21 mouse cellular contexts compared by ENCODE assay signal in the genomic region with DNA sequence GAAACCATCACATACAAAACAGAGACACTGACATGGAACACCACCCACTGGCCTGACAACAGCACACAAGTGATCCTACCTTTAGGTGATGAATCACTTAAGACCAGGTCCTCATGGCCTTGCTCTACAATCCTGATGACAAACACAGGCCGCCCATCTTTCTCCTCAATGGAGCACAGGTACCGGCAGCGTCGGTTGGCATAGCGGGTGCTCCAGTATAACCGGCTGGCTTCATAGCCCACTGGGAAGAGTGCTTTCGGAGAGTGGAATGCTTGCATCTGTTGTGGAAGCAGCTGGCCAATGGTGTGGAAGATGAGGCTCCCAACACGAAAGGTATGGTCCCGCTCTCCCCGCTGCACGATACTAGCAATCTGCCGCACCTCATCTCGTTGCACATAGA.
DNase-seq lines count a peak whose midpoint lies in the region; ATAC-seq and TF ChIP-seq lines count a peak whose summit lies in the region.
"Had no signal": no experiment of that assay in that cellular context is flagged by ENCODE, and none has a peak within 500 bp of the region (broad histone marks: within the 10 kb centered on the region; RNA-seq: fewer than 3 reads in every experiment).

No protein-coding gene starts in this region.

- DNase-seq in heart, adult 11 months, result peak; percentile 75
- peak; percentile 56 for DNase-seq in heart, embryonic 10.5 days (ENCODE audit: low spot score)
- DNase-seq in heart, postnatal 4 days, result no peak
- DNase-seq in stomach, postnatal 0 days (ENCODE audit: low spot score), result peak; percentile 11
- DNase-seq in kidney, postnatal 14 days, result no peak
- DNase-seq: adrenal gland, adult 2 months; adrenal gland, adult 8-10 months; adrenal gland, postnatal 10 days; adrenal gland, postnatal 14 days; adrenal gland, postnatal 25 days; adrenal gland, postnatal 36 days; B cell, adult 2 months; cerebellum, adult 11 months; cerebellum, adult 11-12 months; cerebellum, adult 18-20 months had no signal

- H3K9ac ChIP-seq in heart, embryonic 11.5 days (ENCODE audit: low read depth, low read length), result no peak overlapping the region
- no peak overlapping the region for H3K9ac ChIP-seq in stomach, postnatal 0 days (ENCODE audit: low read length)

- no peak overlapping the region for H3K27ac ChIP-seq in heart, embryonic 11.5 days (ENCODE audit: low read depth, low read length)
- no peak overlapping the region for H3K27ac ChIP-seq in heart, embryonic 10.5 days
- H3K27ac ChIP-seq in stomach, postnatal 0 days (replicated peaks), result no peak overlapping the region

- H3K4me2 ChIP-seq in heart, embryonic 11.5 days, result no peak overlapping the region
- no peak overlapping the region for H3K4me2 ChIP-seq in stomach, postnatal 0 days (replicated peaks; ENCODE audit: low read depth)

- no peak for ATAC-seq in heart, embryonic 11.5 days (replicated peaks; ENCODE audit: insufficient number of reproducible peaks, low FRiP score, low TSS enrichment)
- ATAC-seq in stomach, postnatal 0 days (ENCODE audit: low FRiP score, low TSS enrichment), result no peak
- ATAC-seq: activated CD4-positive, CD25-positive, alpha-beta regulatory T cell, adult 4 months; CD4-positive, CD25-positive, alpha-beta regulatory T cell, adult 4 months; Patski had no signal

- peaks cover 23% of the 10 kb centered on the region for H3K36me3 ChIP-seq in heart, embryonic 11.5 days (ENCODE audit: control insufficient read depth, insufficient read depth, low read length)
- H3K36me3 ChIP-seq in heart, embryonic 10.5 days, result peaks cover 75% of the 10 kb centered on the region
- H3K36me3 ChIP-seq in stomach, postnatal 0 days (ENCODE audit: control insufficient read depth, insufficient read depth, low read length), result peaks cover 24% of the 10 kb centered on the region

- WGBS in heart, embryonic 11.5 days (ENCODE audit: insufficient replicate concordance), result 95% methylated on average over 13 of the region's 13 CpGs
- 95% methylated on average over 13 of the region's 13 CpGs for WGBS in heart, embryonic 10.5 days
- WGBS in stomach, postnatal 0 days, result 95% methylated on average over 13 of the region's 13 CpGs

- no peak overlapping the region for H3K4me3 ChIP-seq in heart, embryonic 11.5 days (ENCODE audit: low read depth, low read length)
- no peak overlapping the region for H3K4me3 ChIP-seq in heart, embryonic 10.5 days
- H3K4me3 ChIP-seq in stomach, postnatal 0 days (ENCODE audit: low read depth, low read length), result no peak overlapping the region

- TF ChIP-seq CTCF in stomach, postnatal 0 days (IDR thresholded peaks at IDR 0.05; ENCODE audit: low read depth), result no peak

- no peaks in the 10 kb centered on the region for H3K27me3 ChIP-seq in heart, embryonic 11.5 days (ENCODE audit: control insufficient read depth, insufficient read depth, low read length)
- no peaks in the 10 kb centered on the region for H3K27me3 ChIP-seq in heart, embryonic 10.5 days (ENCODE audit: insufficient read depth, poor library complexity, severe bottlenecking)
- H3K27me3 ChIP-seq in stomach, postnatal 0 days (ENCODE audit: control insufficient read depth, insufficient read depth, low read length), result no peaks in the 10 kb centered on the region
- H3K27me3 ChIP-seq: CH12.LX, Patski had no signal

- no peaks in the 10 kb centered on the region for H3K9me3 ChIP-seq in heart, embryonic 11.5 days (replicated peaks; ENCODE audit: control insufficient read depth, low read length)
- H3K9me3 ChIP-seq in heart, embryonic 10.5 days, result no peaks in the 10 kb centered on the region
- no peaks in the 10 kb centered on the region for H3K9me3 ChIP-seq in stomach, postnatal 0 days (ENCODE audit: control insufficient read depth, low read length)
- H3K9me3 ChIP-seq: G1E had no signal

- no peaks in the 10 kb centered on the region for H3K4me1 ChIP-seq in heart, embryonic 11.5 days (ENCODE audit: control insufficient read depth, insufficient read depth, low read length)
- H3K4me1 ChIP-seq in heart, embryonic 10.5 days, result no peaks in the 10 kb centered on the region
- no peaks in the 10 kb centered on the region for H3K4me1 ChIP-seq in stomach, postnatal 0 days (replicated peaks; ENCODE audit: control insufficient read depth, insufficient read depth)

- TF ChIP-seq EP300 in stomach, postnatal 0 days (optimal IDR thresholded peaks at IDR 0.05), result no peak

Comparison
In these comparisons a context has a peak if more than half of its experiments do, and no peak if none do; other contexts are left out.
1. DNase-seq: peak in heart, adult 11 months (single experiment), heart, embryonic 10.5 days (single experiment) and stomach, postnatal 0 days (single experiment); none in heart, postnatal 4 days (single experiment) and kidney, postnatal 14 days (single experiment).